Mouse (Mus musculus) E14TG2a.4 (cell line): Measurements from ENCODE around the gene Mkln1.

Source experiments
- CTCF ChIP-seq: conservative IDR thresholded peaks from 2 replicates; pipeline ENCODE4 v1.5.1; 2014; ENCODE audit warnings: low read length
- NANOG ChIP-seq: IDR thresholded peaks from 2 replicates; pipeline ENCODE4 v1.6.1; 2014; ENCODE audit warnings: borderline replicate concordance, low read length, mixed read lengths
- POU5F1 ChIP-seq: IDR thresholded peaks from 2 replicates; pipeline ENCODE4 v1.6.1; 2014; ENCODE audit warnings: low read length, borderline replicate concordance

- TF ChIP-seq CTCF (no peak), POU5F1 (no peak), NANOG (no peak)
Observed at GRCm38 (mm10) chr6:31411017-31411416, 12.5 kb downstream of the Mkln1 start.
